Mouse (Mus musculus): ENCODE measurements at regions not wholly inside any gene's neighbourhood (a gene's known extent, or its start where the extent isn't known, plus 50 kb on each side); places are given as distances from the start of the nearest gene placed in this dataset.

GRCm38 (mm10) chr1:190270784-190271385 is 100.4 kb upstream of the Prox1 start:
- Histone ChIP-seq H3K36me3 (ENCODE audit: control insufficient read depth, insufficient read depth, low read length) (no peaks in the 10 kb centered on the region), H3K9ac (ENCODE audit: low read length) (no peak overlapping the region), H3K27me3 (replicated peaks; ENCODE audit: control insufficient read depth, insufficient read depth, low read length) (0 out of 2 replicates have a peak, but pooled peaks cover 4% of the 10 kb centered on the region), H3K9me3 (replicated peaks; ENCODE audit: control insufficient read depth, low read length) (no peaks in the 10 kb centered on the region), H3K4me3 (ENCODE audit: low read depth, low read length) (no peak overlapping the region), H3K27ac (ENCODE audit: low read depth, low read length) (no peak overlapping the region), H3K4me1 (ENCODE audit: control insufficient read depth, insufficient read depth, low read length) (no peaks in the 10 kb centered on the region), H3K4me2 (ENCODE audit: low read length) (no peak overlapping the region)
- 49% methylated on average over 17 of the region's 17 CpGs for WGBS
- no peak for ATAC-seq
- no peak for DNase-seq (ENCODE audit: low spot score)

DNA sequence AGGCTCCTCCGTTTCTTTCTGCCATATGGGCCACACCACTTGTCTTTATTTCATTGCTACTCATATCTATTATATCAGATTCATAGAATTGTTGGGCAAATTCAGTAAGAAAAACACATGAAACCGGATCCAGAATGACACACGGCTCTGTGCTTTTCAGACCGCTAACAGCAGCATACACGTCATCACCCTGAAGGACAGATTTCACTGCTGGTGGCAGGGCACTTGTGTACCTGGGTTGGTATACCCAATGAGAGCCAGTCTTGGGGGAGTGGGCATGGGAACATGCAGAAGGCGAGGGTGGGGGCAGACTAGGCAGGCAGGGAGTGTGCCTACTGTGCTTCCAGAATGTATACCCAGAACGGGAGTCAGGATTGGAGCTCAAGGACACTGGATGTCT is 98.7 kb upstream of the Prox1 start:
- no peak overlapping the region for H3K27ac ChIP-seq (ENCODE audit: low read depth, low read length)
- H3K27me3 ChIP-seq (replicated peaks; ENCODE audit: control insufficient read depth, insufficient read depth, low read length) = 0 out of 2 replicates have a peak, but pooled peaks cover 4% of the 10 kb centered on the region
- no peaks in the 10 kb centered on the region for H3K4me1 ChIP-seq (ENCODE audit: control insufficient read depth, insufficient read depth, low read length)
- 86% methylated on average over 7 of the region's 7 CpGs for WGBS
- H3K4me3 ChIP-seq (ENCODE audit: low read depth, low read length) = no peak overlapping the region
- no peak for ATAC-seq
- no peak overlapping the region for H3K4me2 ChIP-seq (ENCODE audit: low read length)
- no peak for DNase-seq (ENCODE audit: low spot score)
- no peak overlapping the region for H3K9ac ChIP-seq (ENCODE audit: low read length)
- no peaks in the 10 kb centered on the region for H3K9me3 ChIP-seq (replicated peaks; ENCODE audit: control insufficient read depth, low read length)
- no peaks in the 10 kb centered on the region for H3K36me3 ChIP-seq (ENCODE audit: control insufficient read depth, insufficient read depth, low read length)

GRCm38 (mm10) chr1:190265085-190265780 is 94.7 kb upstream of the Prox1 start:
- no peaks in the 10 kb centered on the region for H3K36me3 ChIP-seq (ENCODE audit: control insufficient read depth, insufficient read depth, low read length)
- no peak overlapping the region for H3K27ac ChIP-seq (ENCODE audit: low read depth, low read length)
- no peaks in the 10 kb centered on the region for H3K9me3 ChIP-seq (replicated peaks; ENCODE audit: control insufficient read depth, low read length)
- no peaks in the 10 kb centered on the region for H3K4me1 ChIP-seq (ENCODE audit: control insufficient read depth, insufficient read depth, low read length)
- DNase-seq (ENCODE audit: low spot score) = no peak
- H3K4me3 ChIP-seq (ENCODE audit: low read depth, low read length) = no peak overlapping the region
- WGBS = 75% methylated on average over 9 of the region's 9 CpGs
- ATAC-seq = no peak
- no peak overlapping the region for H3K9ac ChIP-seq (ENCODE audit: low read length)
- no peaks in the 10 kb centered on the region for H3K27me3 ChIP-seq (replicated peaks; ENCODE audit: control insufficient read depth, insufficient read depth, low read length)
- no peak overlapping the region for H3K4me2 ChIP-seq (ENCODE audit: low read length)

GRCm38 (mm10) chr1:190264501-190264900 is 94.0 kb upstream of the Prox1 start:
- Histone ChIP-seq H3K27me3 (replicated peaks; ENCODE audit: control insufficient read depth, insufficient read depth, low read length) (no peaks in the 10 kb centered on the region), H3K4me1 (ENCODE audit: control insufficient read depth, insufficient read depth, low read length) (no peaks in the 10 kb centered on the region), H3K36me3 (ENCODE audit: control insufficient read depth, insufficient read depth, low read length) (no peaks in the 10 kb centered on the region), H3K4me3 (ENCODE audit: low read depth, low read length) (no peak overlapping the region), H3K9me3 (replicated peaks; ENCODE audit: control insufficient read depth, low read length) (no peaks in the 10 kb centered on the region), H3K27ac (ENCODE audit: low read depth, low read length) (no peak overlapping the region), H3K4me2 (ENCODE audit: low read length) (no peak overlapping the region), H3K9ac (ENCODE audit: low read length) (no peak overlapping the region)
- ATAC-seq = no peak
- DNase-seq (ENCODE audit: low spot score) = no peak
- 68% methylated on average over 8 of the region's 8 CpGs for WGBS

- H3K27ac ChIP-seq (ENCODE audit: low read depth, low read length) = no peak overlapping the region
- no peak overlapping the region for H3K4me3 ChIP-seq (ENCODE audit: low read depth, low read length)
- no peak for ATAC-seq
- no peak overlapping the region for H3K4me2 ChIP-seq (ENCODE audit: low read length)
- H3K9ac ChIP-seq (ENCODE audit: low read length) = no peak overlapping the region
- H3K36me3 ChIP-seq (ENCODE audit: control insufficient read depth, insufficient read depth, low read length) = no peaks in the 10 kb centered on the region
- no peaks in the 10 kb centered on the region for H3K4me1 ChIP-seq (ENCODE audit: control insufficient read depth, insufficient read depth, low read length)
- WGBS = 47% methylated on average over 7 of the region's 7 CpGs
- no peaks in the 10 kb centered on the region for H3K27me3 ChIP-seq (replicated peaks; ENCODE audit: control insufficient read depth, insufficient read depth, low read length)
- DNase-seq (ENCODE audit: low spot score) = no peak
- H3K9me3 ChIP-seq (replicated peaks; ENCODE audit: control insufficient read depth, low read length) = no peaks in the 10 kb centered on the region
Observed at GRCm38 (mm10) chr1:190263620-190264019, 93.1 kb upstream of the Prox1 start.

- no peak for ATAC-seq
- no peaks in the 10 kb centered on the region for H3K27me3 ChIP-seq (replicated peaks; ENCODE audit: control insufficient read depth, insufficient read depth, low read length)
- no peak for DNase-seq (ENCODE audit: low spot score)
- no peaks in the 10 kb centered on the region for H3K9me3 ChIP-seq (replicated peaks; ENCODE audit: control insufficient read depth, low read length)
- no peak overlapping the region for H3K9ac ChIP-seq (ENCODE audit: low read length)
- no peak overlapping the region for H3K4me3 ChIP-seq (ENCODE audit: low read depth, low read length)
- no peak overlapping the region for H3K4me2 ChIP-seq (ENCODE audit: low read length)
- 94% methylated on average over 13 of the region's 13 CpGs for WGBS
- no peaks in the 10 kb centered on the region for H3K36me3 ChIP-seq (ENCODE audit: control insufficient read depth, insufficient read depth, low read length)
- no peaks in the 10 kb centered on the region for H3K4me1 ChIP-seq (ENCODE audit: control insufficient read depth, insufficient read depth, low read length)
- H3K27ac ChIP-seq (ENCODE audit: low read depth, low read length) = no peak overlapping the region
Observed at GRCm38 (mm10) chr1:190259576-190259975, 89.1 kb upstream of the Prox1 start.

- Histone ChIP-seq H3K27ac (ENCODE audit: low read depth, low read length) (no peak overlapping the region), H3K9ac (ENCODE audit: low read length) (no peak overlapping the region), H3K36me3 (ENCODE audit: control insufficient read depth, insufficient read depth, low read length) (no peaks in the 10 kb centered on the region), H3K4me1 (ENCODE audit: control insufficient read depth, insufficient read depth, low read length) (no peaks in the 10 kb centered on the region), H3K9me3 (replicated peaks; ENCODE audit: control insufficient read depth, low read length) (no peaks in the 10 kb centered on the region; the same call in 1 of the 2 replicates), H3K4me2 (ENCODE audit: low read length) (no peak overlapping the region), H3K4me3 (ENCODE audit: low read depth, low read length) (no peak overlapping the region), H3K27me3 (replicated peaks; ENCODE audit: control insufficient read depth, insufficient read depth, low read length) (no peaks in the 10 kb centered on the region)
- 0 out of 2 replicates have a peak, but pooled peaks have one; percentile 15 for ATAC-seq
- peak; percentile 39 for DNase-seq (ENCODE audit: low spot score)
- 77% methylated on average over 13 of the region's 13 CpGs for WGBS
Observed at GRCm38 (mm10) chr1:190250574-190251246, 80.2 kb upstream of the Prox1 start.

- ATAC-seq (no peak), DNase-seq (ENCODE audit: low spot score) (no peak)
- H3K4me1 ChIP-seq (ENCODE audit: control insufficient read depth, insufficient read depth, low read length) = no peaks in the 10 kb centered on the region
- WGBS = 84% methylated on average over 7 of the region's 7 CpGs
- no peak overlapping the region for H3K27ac ChIP-seq (ENCODE audit: low read depth, low read length)
- H3K27me3 ChIP-seq (replicated peaks; ENCODE audit: control insufficient read depth, insufficient read depth, low read length) = no peaks in the 10 kb centered on the region
- H3K4me2 ChIP-seq (ENCODE audit: low read length) = no peak overlapping the region
- H3K9ac ChIP-seq (ENCODE audit: low read length) = no peak overlapping the region
- no peaks in the 10 kb centered on the region for H3K36me3 ChIP-seq (ENCODE audit: control insufficient read depth, insufficient read depth, low read length)
- H3K4me3 ChIP-seq (ENCODE audit: low read depth, low read length) = no peak overlapping the region
- H3K9me3 ChIP-seq (replicated peaks; ENCODE audit: control insufficient read depth, low read length) = no peaks in the 10 kb centered on the region
Observed at GRCm38 (mm10) chr1:190242526-190242925, 72.0 kb upstream of the Prox1 start.

- Histone ChIP-seq H3K4me2 (ENCODE audit: low read length) (no peak overlapping the region), H3K4me1 (ENCODE audit: control insufficient read depth, insufficient read depth, low read length) (no peaks in the 10 kb centered on the region), H3K27ac (ENCODE audit: low read depth, low read length) (no peak overlapping the region), H3K9me3 (replicated peaks; ENCODE audit: control insufficient read depth, low read length) (no peaks in the 10 kb centered on the region), H3K9ac (ENCODE audit: low read length) (no peak overlapping the region), H3K27me3 (replicated peaks; ENCODE audit: control insufficient read depth, insufficient read depth, low read length) (no peaks in the 10 kb centered on the region), H3K4me3 (ENCODE audit: low read depth, low read length) (no peak overlapping the region), H3K36me3 (ENCODE audit: control insufficient read depth, insufficient read depth, low read length) (no peaks in the 10 kb centered on the region)
- 70% methylated on average over 6 of the region's 6 CpGs for WGBS
- DNase-seq (ENCODE audit: low spot score) = no peak
- no peak for ATAC-seq
Observed at GRCm38 (mm10) chr1:190239796-190240195, 69.3 kb upstream of the Prox1 start.

Data from forebrain, embryonic 14.5 days (tissue).